Mouse (Mus musculus) stomach, embryonic 15.5 days (tissue): ENCODE measurements around the gene Ntm. TPM values are rescaled to one million over a fixed set of nuclear protein-coding genes. Genes with fewer than 3 reads are reported as not detected.
A peak's percentile ranks its signal among the peaks of the same experiment; 100 is the strongest.

ENCODE experiments used
- ATAC-seq: fragments of 200-750 bp; cut with Nextera tagmentation; 2 replicates; pipeline ENCODE4 v1.8.0; 2017; ENCODE audit warnings: low read depth, moderate number of reproducible peaks, moderate TSS enrichment; ENCODE audit not compliant: insufficient read depth, low FRiP score
- H3K27ac ChIP-seq: fragments of 300-500 bp; sonication (generic); 2 replicates; pipeline ENCODE4 v1.5.1; 2015; ENCODE audit warnings: mild to moderate bottlenecking, inconsistent platforms
- H3K27me3 ChIP-seq: fragments of 300-500 bp; sonication (generic); replicated peaks from 2 replicates; pipeline ENCODE4 v1.6.1; 2015; ENCODE audit warnings: inconsistent platforms
- H3K36me3 ChIP-seq: fragments of 300-500 bp; sonication (generic); 2 replicates; pipeline ENCODE4 v1.6.1; 2015; ENCODE audit warnings: inconsistent platforms
- H3K4me1 ChIP-seq: fragments of 300-500 bp; sonication (generic); 2 replicates; pipeline ENCODE4 v1.6.1; 2015; ENCODE audit warnings: inconsistent platforms
- H3K4me2 ChIP-seq: fragments of 300-500 bp; sonication (generic); 2 replicates; pipeline ENCODE4 v1.6.1; 2015; ENCODE audit warnings: mild to moderate bottlenecking, inconsistent platforms
- H3K4me3 ChIP-seq: fragments of 300-500 bp; sonication (generic); replicated peaks from 2 replicates; pipeline ENCODE4 v1.5.1; 2015; ENCODE audit warnings: inconsistent platforms
- H3K9ac ChIP-seq: fragments of 300-500 bp; sonication (generic); 2 replicates; pipeline ENCODE4 v1.6.1; 2015; ENCODE audit warnings: inconsistent platforms
- H3K9me3 ChIP-seq: fragments of 300-500 bp; sonication (generic); 2 replicates; pipeline ENCODE4 v1.6.1; 2016; ENCODE audit warnings: inconsistent platforms
- WGBS: fragments of 180-500 bp; shearing (Covaris S2); methylation state at CpG from one replicate; pipeline ENCODE4 v1.1.7; 2015; 5-methylcytosine and 5-hydroxymethylcytosine counted together
- polyA plus RNA-seq: library from polyadenylated mRNA; unstranded; fragments of >200 nt; fragmentation: Nextera tagmentation; extraction: Ambion mirVana; gene quantifications from 2 replicates; pipeline ENCODE4 v1.2.1, GENCODE M21; 2015

Gene Ntm
- polyA plus RNA-seq, 1 experiment from 2014 or later = 14.5 TPM

DNA sequence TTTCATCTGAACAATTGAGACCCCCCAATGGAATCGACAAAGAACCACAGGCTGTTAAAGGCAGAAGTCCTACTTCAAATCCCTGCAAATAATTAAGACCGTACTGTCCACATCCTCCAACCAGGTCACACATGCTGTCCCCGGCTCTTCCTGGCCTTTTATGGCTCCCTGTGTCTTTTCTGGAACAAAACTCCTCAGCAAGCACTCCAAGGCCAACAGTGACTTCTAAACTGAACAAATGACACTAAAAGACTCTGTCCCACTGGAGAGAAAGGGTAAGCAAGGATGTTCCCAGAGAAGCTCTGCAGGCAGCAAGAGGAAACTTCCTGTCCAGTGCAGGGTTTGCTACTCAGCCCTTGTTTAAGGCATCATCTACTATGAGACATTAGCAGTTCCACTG is 532.8 kb downstream of the Ntm start:
- H3K27ac ChIP-seq = no peak overlapping the region
- ATAC-seq = no peak
- 93% methylated on average over 3 of the region's 3 CpGs for WGBS

DNA sequence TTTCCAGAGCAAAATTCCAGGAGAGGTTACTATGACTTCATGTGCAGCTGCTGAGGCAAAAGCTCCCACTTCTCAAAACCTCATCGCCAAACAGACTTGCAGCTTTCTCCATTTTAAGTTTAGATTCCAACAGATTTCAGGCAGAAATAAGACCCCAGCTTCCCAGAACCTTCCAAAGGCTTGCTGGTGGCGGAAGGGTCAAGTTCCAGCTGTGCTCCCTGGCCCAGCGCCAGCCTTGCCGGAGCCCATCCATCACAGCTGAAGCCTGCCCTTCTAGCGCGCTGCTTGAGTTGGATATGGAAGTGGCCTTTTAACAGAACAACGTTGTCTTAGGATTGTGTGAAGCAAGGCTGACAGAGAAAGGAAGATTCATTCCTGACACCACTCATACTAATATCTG is 534.6 kb downstream of the Ntm start:
- ATAC-seq = peak; percentile 63; the same call in 1 of the 2 replicates

More for the DNA sequence above, 532.8 kb downstream of the Ntm start:
- Histone ChIP-seq H3K9ac (no peak overlapping the region), H3K36me3 (no peaks in the 10 kb centered on the region), H3K9me3 (no peaks in the 10 kb centered on the region), H3K27me3 (no peaks in the 10 kb centered on the region), H3K4me3 (no peak overlapping the region), H3K4me1 (0 out of 2 replicates have a peak, but pooled peaks cover 4% of the 10 kb centered on the region), H3K4me2 (no peak overlapping the region)

GRCm38 (mm10) chr9:29426261-29426660 is 536.7 kb downstream of the Ntm start:
- H3K9ac ChIP-seq = no peak overlapping the region
- H3K27ac ChIP-seq = no peak overlapping the region
- no peak overlapping the region for H3K4me2 ChIP-seq
- 87% methylated on average over 2 of the region's 2 CpGs for WGBS
- ATAC-seq = no peak
- no peaks in the 10 kb centered on the region for H3K36me3 ChIP-seq
- no peaks in the 10 kb centered on the region for H3K4me1 ChIP-seq
- no peak overlapping the region for H3K4me3 ChIP-seq
- H3K27me3 ChIP-seq = no peaks in the 10 kb centered on the region
- no peaks in the 10 kb centered on the region for H3K9me3 ChIP-seq

More for the DNA sequence above, 534.6 kb downstream of the Ntm start:
- Histone ChIP-seq H3K4me1 (no peaks in the 10 kb centered on the region), H3K36me3 (no peaks in the 10 kb centered on the region), H3K9ac (no peak overlapping the region), H3K4me3 (no peak overlapping the region), H3K9me3 (no peaks in the 10 kb centered on the region), H3K4me2 (no peak overlapping the region), H3K27ac (no peak overlapping the region), H3K27me3 (no peaks in the 10 kb centered on the region)
- WGBS = 26% methylated on average over 7 of the region's 7 CpGs

GRCm38 (mm10) chr9:29415578-29415977 is 547.4 kb downstream of the Ntm start:
- H3K27ac ChIP-seq = no peak overlapping the region
- peaks cover 20% of the 10 kb centered on the region for H3K27me3 ChIP-seq
- 75% methylated on average over 2 of the region's 2 CpGs for WGBS
- no peak overlapping the region for H3K4me2 ChIP-seq
- no peak for ATAC-seq
- H3K36me3 ChIP-seq = no peaks in the 10 kb centered on the region
- no peak overlapping the region for H3K9ac ChIP-seq
- H3K4me1 ChIP-seq = peaks cover 8% of the 10 kb centered on the region; the same call in 1 of the 2 replicates
- no peaks in the 10 kb centered on the region for H3K9me3 ChIP-seq
- H3K4me3 ChIP-seq = no peak overlapping the region

GRCm38 (mm10) chr9:29413126-29413525 is 549.8 kb downstream of the Ntm start:
- Histone ChIP-seq H3K9me3 (no peaks in the 10 kb centered on the region), H3K4me3 (no peak overlapping the region), H3K36me3 (no peaks in the 10 kb centered on the region), H3K4me1 (peaks cover 8% of the 10 kb centered on the region; the same call in 1 of the 2 replicates), H3K9ac (no peak overlapping the region), H3K27me3 (peaks cover 27% of the 10 kb centered on the region), H3K27ac (no peak overlapping the region), H3K4me2 (no peak overlapping the region; the same call in 1 of the 2 replicates)
- 72% methylated on average over 4 of the region's 4 CpGs for WGBS
- no peak for ATAC-seq

GRCm38 (mm10) chr9:29412181-29412771 is 550.7 kb downstream of the Ntm start:
- H3K4me3 ChIP-seq = peak overlapping the region; percentile 57
- H3K27ac ChIP-seq = peak overlapping the region; percentile 77
- H3K27me3 ChIP-seq = peaks cover 27% of the 10 kb centered on the region
- no peaks in the 10 kb centered on the region for H3K9me3 ChIP-seq
- H3K4me2 ChIP-seq = peak overlapping the region; percentile 84
- H3K36me3 ChIP-seq = no peaks in the 10 kb centered on the region
- H3K9ac ChIP-seq = peak overlapping the region; percentile 22; the same call in 1 of the 2 replicates
- H3K4me1 ChIP-seq = peaks cover 8% of the 10 kb centered on the region; the same call in 1 of the 2 replicates
- WGBS = under 1% methylated on average over 59 of the region's 61 CpGs
- ATAC-seq = peak; percentile 59

- no peaks in the 10 kb centered on the region for H3K9me3 ChIP-seq
- peak; percentile 56 for ATAC-seq
- peak overlapping the region; percentile 57 for H3K4me3 ChIP-seq
- WGBS = under 1% methylated on average over 40 of the region's 40 CpGs
- H3K9ac ChIP-seq = no peak overlapping the region
- H3K27ac ChIP-seq = peak overlapping the region; percentile 77
- peaks cover 8% of the 10 kb centered on the region; the same call in 1 of the 2 replicates for H3K4me1 ChIP-seq
- H3K27me3 ChIP-seq = peaks cover 27% of the 10 kb centered on the region
- H3K4me2 ChIP-seq = peak overlapping the region; percentile 84
- H3K36me3 ChIP-seq = no peaks in the 10 kb centered on the region
Measured at GRCm38 (mm10) chr9:29411408-29412180, 551.3 kb downstream of the Ntm start.

- Histone ChIP-seq H3K4me1 (peaks cover 8% of the 10 kb centered on the region; the same call in 1 of the 2 replicates), H3K9ac (no peak overlapping the region), H3K36me3 (no peaks in the 10 kb centered on the region), H3K4me3 (peak overlapping the region; percentile 57), H3K27me3 (peaks cover 27% of the 10 kb centered on the region), H3K4me2 (peak overlapping the region; percentile 84), H3K27ac (no peak overlapping the region), H3K9me3 (no peaks in the 10 kb centered on the region)
- WGBS = 43% methylated on average over 10 of the region's 10 CpGs
- no peak for ATAC-seq
Measured at GRCm38 (mm10) chr9:29410728-29411407, 552.1 kb downstream of the Ntm start.

GRCm38 (mm10) chr9:29410284-29410683 is 552.7 kb downstream of the Ntm start:
- Histone ChIP-seq H3K4me2 (0 out of 2 replicates have a peak overlapping the region, but pooled peaks have one; percentile 84), H3K27ac (no peak overlapping the region), H3K36me3 (no peaks in the 10 kb centered on the region), H3K4me3 (no peak overlapping the region; the same call in 1 of the 2 replicates), H3K27me3 (peaks cover 27% of the 10 kb centered on the region), H3K4me1 (peaks cover 8% of the 10 kb centered on the region; the same call in 1 of the 2 replicates), H3K9ac (no peak overlapping the region), H3K9me3 (no peaks in the 10 kb centered on the region)
- 71% methylated on average over 6 of the region's 6 CpGs for WGBS
- no peak for ATAC-seq

DNA sequence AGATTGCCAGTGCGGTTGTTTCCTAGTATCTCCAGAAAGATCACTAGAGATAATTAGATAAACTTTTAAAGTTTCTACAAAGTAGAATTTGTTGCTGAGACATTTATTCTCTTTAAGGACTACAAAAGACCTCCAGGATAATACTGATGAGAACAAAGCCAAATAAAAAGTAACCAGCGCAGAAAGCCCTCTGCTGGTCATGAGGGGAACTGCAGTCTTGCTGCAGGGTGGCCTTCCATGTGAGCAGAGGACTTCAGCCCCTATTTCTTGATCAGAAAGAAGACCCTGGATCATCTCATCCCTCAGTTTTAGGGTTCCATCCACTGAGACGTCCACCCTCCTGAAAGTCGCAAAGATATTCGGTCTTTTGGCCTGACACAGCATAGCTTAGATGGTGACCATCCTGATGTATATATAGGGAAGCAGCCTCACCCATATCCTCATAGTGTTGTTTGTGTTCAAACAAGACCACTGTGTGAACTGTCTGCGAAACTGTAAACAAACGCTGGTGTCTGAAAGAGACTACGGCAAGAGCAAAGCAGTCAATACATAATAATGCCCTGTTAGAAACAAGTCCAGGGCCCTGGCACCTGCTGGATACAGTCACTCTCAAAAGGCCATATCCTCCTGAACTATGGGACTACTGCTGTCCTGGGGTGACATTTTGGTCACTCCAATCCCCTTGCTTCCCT is 553.6 kb downstream of the Ntm start:
- no peak overlapping the region for H3K9ac ChIP-seq
- no peak overlapping the region for H3K4me3 ChIP-seq
- H3K9me3 ChIP-seq = no peaks in the 10 kb centered on the region
- peaks cover 27% of the 10 kb centered on the region for H3K27me3 ChIP-seq
- ATAC-seq = no peak
- H3K36me3 ChIP-seq = no peaks in the 10 kb centered on the region
- H3K27ac ChIP-seq = no peak overlapping the region
- H3K4me2 ChIP-seq = no peak overlapping the region
- WGBS = 58% methylated on average over 8 of the region's 8 CpGs
- peaks cover 8% of the 10 kb centered on the region; the same call in 1 of the 2 replicates for H3K4me1 ChIP-seq

DNA sequence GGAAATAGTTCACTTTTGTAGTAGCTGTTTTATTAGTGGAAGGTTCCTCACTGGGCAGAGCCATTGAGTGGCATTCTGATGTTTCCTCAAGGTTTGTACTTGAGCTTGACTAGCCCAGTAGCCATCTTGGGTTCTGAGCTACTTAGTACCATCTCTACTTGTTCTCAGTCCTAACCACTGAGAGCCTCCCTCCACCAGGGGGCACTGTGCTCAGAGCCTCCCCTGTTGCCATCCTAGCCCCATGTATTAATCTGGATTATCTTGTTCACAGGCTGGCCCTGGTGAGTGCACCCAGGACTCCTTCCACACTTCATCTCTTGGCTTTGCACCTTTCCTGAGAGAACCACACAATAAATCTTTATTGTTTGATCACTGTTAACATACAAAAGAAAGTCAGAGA is 555.0 kb downstream of the Ntm start:
- ATAC-seq = no peak

More for the DNA sequence above, 555.0 kb downstream of the Ntm start:
- H3K4me2 ChIP-seq = no peak overlapping the region
- no peaks in the 10 kb centered on the region for H3K36me3 ChIP-seq
- H3K9ac ChIP-seq = no peak overlapping the region
- no peaks in the 10 kb centered on the region for H3K9me3 ChIP-seq
- H3K4me1 ChIP-seq = peaks cover 8% of the 10 kb centered on the region; the same call in 1 of the 2 replicates
- H3K4me3 ChIP-seq = no peak overlapping the region
- no peak overlapping the region for H3K27ac ChIP-seq
- peaks cover 20% of the 10 kb centered on the region for H3K27me3 ChIP-seq
